Mouse (Mus musculus): ENCODE results near the gene Ndufs1. TPM values are rescaled to one million over a fixed set of nuclear protein-coding genes. Genes with fewer than 3 reads are reported as not detected.

The Ndufs1 gene
- polyA plus RNA-seq, 1 experiment, result 92.9 TPM

DNA sequence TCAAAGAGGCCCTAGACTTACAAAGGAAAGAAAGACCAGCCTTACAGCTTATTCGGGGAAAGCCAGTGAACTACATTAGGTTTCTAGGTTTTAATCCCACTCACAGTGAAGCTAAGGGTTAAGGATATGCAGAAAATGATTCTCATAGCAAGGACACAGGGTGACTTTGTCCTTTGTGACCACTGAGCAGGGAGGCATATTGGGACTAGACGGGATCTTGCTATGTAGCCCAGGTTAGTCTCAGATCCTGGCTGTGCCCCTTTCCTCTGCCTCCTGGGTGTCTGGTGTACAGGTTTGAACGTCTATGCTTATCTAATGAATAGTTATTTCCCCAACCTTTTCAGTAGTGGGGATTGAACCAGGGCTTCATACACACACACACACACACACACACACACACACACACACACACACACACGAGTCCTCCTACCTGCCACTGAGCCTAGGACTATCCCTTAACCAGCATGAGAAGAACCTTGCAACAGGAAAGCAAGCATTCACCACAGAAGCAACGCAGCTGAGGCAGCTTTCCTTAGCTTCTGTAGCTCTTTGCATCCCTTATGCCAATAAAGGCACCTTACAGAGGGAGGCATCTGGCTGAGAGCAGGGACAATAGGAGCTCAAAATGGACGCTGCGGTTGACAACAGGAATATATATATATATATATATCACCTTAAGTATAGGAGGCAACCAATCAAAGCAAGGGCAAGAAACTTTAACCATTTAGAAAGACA lies 28.2 kb upstream of the Ndufs1 start:
- Histone ChIP-seq H3K4me3 (ENCODE audit: insufficient read depth, low read length) (no peak overlapping the region), H3K27ac (ENCODE audit: insufficient read depth, low read length) (no peak overlapping the region), H3K4me1 (ENCODE audit: control insufficient read depth, insufficient read depth, low read length) (no peaks in the 10 kb centered on the region)
- TF ChIP-seq POLR2A (IDR thresholded peaks at IDR 0.05; ENCODE audit: low read depth, low read length) (no peak), CTCF (IDR thresholded peaks at IDR 0.05; ENCODE audit: borderline replicate concordance, insufficient read depth, low read length) (no peak)

DNA sequence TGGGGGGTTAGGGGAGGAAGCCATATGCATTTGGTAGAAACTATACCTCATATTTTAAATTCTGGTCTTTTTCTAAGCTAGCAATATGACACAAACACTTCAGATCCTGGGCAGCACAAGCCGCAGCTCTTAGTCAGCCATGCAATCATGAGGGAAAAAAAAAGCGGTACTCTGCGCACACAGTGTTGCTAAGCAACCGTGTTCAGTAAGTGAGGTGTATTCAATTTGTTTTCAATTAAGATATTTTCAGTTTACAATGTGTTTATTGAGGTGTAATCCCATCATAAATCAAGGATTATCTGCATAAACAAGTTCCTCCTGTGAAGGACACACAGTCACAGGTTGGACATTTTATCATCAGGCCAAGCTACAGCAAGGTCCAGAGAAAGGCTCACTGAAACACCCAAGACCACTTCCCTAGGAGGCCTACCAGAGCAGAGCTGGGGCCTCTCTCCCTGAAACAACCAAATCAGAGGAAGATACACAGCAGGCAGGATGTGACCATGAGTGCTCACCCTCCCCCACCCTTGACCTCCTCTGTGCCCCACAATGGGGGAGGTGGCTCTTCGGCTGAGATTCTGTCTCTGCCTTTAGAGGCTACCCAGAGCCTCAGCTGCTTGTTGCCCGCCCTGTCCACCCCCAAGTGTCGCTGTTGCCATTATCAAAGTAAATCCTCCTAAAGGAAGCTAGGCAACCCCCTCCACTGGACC lies 27.5 kb upstream of the Ndufs1 start:
- TF ChIP-seq POLR2A (IDR thresholded peaks at IDR 0.05; ENCODE audit: low read depth, low read length), result no peak
- TF ChIP-seq CTCF (IDR thresholded peaks at IDR 0.05; ENCODE audit: borderline replicate concordance, insufficient read depth, low read length), result no peak
- H3K4me3 ChIP-seq (ENCODE audit: insufficient read depth, low read length), result no peak overlapping the region
- no peaks in the 10 kb centered on the region for H3K4me1 ChIP-seq (ENCODE audit: control insufficient read depth, insufficient read depth, low read length)
- H3K27ac ChIP-seq (ENCODE audit: insufficient read depth, low read length), result no peak overlapping the region

DNA sequence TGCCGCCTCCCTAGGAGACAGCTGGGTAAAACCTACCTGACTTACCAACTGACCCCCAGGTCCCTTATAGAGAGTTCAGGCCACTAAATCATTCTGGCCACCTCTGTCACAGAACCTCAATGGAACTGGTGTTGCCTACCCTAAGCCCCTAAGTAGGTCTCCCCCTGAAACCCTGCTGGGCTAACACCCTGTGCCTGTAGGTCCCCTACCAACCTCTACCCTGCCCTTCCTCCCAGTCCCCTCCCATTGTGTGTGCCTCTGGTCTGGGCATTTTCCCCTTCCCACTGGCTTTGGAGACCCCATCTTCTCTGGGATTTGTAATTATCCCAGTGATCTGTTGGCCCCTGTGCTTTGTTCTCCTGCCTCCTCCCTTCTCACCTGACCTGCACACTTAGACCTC lies 26.8 kb upstream of the Ndufs1 start:
- TF ChIP-seq CTCF (IDR thresholded peaks at IDR 0.05; ENCODE audit: borderline replicate concordance, insufficient read depth, low read length), result no peak
- no peak for TF ChIP-seq POLR2A (IDR thresholded peaks at IDR 0.05; ENCODE audit: low read depth, low read length)
- no peak overlapping the region for H3K27ac ChIP-seq (ENCODE audit: insufficient read depth, low read length)
- no peaks in the 10 kb centered on the region for H3K4me1 ChIP-seq (ENCODE audit: control insufficient read depth, insufficient read depth, low read length)
- no peak overlapping the region for H3K4me3 ChIP-seq (ENCODE audit: insufficient read depth, low read length)

DNA sequence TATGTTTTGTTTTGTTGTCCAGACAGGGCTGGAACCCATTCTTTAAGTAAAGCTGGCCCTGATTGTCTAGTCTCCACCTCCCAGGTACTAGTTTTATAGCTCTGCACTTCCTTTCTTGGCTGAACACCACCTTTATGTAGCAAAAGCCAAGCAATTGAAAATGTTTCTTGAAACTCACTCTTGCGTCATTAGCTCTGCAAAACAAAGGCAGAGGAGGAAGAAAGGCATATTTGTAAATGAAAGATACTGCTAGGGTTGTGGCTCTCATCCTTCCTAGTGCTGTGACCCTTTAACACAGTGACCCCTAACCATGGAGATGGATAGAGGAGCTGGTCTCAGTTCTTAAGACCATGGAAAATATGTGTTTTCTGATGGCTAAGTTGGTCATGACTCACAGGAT lies 25.0 kb upstream of the Ndufs1 start:
- TF ChIP-seq CTCF (IDR thresholded peaks at IDR 0.05; ENCODE audit: borderline replicate concordance, insufficient read depth, low read length), result no peak
- TF ChIP-seq POLR2A (IDR thresholded peaks at IDR 0.05; ENCODE audit: low read depth, low read length), result no peak
- peak overlapping the region; percentile 51; the same call in 1 of the 2 replicates for H3K27ac ChIP-seq (ENCODE audit: insufficient read depth, low read length)
- H3K4me1 ChIP-seq (ENCODE audit: control insufficient read depth, insufficient read depth, low read length), result no peaks in the 10 kb centered on the region
- no peak overlapping the region for H3K4me3 ChIP-seq (ENCODE audit: insufficient read depth, low read length)

DNA sequence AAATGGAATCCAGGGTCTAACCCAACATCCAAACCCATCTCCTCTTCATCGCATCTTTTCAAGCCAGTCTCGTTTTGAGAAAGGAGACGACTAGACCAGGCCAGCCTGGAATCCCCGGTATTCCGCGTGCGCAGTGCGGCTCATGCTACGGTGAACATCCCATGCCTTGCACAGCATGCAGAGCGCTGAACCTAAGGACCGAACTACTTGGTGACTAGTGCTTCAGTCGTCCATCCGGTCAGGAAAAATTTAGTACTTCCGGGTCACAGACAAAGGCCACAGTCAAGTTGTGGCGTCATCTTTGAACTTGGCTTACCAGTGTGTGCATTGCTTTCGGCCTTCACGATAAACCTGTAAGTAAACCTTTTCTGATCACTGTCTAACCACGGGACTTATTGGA lies 23.7 kb upstream of the Ndufs1 start:
- no peaks in the 10 kb centered on the region for H3K4me1 ChIP-seq (ENCODE audit: control insufficient read depth, insufficient read depth, low read length)
- H3K4me3 ChIP-seq (ENCODE audit: insufficient read depth, low read length), result no peak overlapping the region
- H3K27ac ChIP-seq (ENCODE audit: insufficient read depth, low read length), result no peak overlapping the region
- TF ChIP-seq CTCF (IDR thresholded peaks at IDR 0.05; ENCODE audit: borderline replicate concordance, insufficient read depth, low read length) (no peak), POLR2A (IDR thresholded peaks at IDR 0.05; ENCODE audit: low read depth, low read length) (no peak)

DNA sequence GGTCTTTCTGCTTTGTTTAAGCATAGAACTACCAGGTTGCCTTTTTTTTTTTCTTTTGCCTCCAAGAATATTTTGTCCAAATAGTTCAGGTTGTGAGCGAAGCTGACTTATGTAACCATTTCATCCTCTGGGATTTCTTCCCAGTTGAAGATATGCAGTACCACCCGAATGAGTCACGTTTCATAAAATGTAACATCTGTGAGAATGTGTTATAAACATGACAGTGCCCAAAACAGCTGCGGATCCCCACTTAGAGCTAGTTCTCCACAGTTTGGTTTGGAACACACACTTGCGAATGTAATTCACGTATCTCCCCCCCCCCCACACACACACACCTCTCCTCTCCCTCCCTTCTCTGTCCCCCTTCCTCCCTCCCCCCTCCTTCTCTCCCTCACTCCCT lies 22.8 kb upstream of the Ndufs1 start:
- Histone ChIP-seq H3K4me3 (ENCODE audit: insufficient read depth, low read length) (no peak overlapping the region), H3K27ac (ENCODE audit: insufficient read depth, low read length) (no peak overlapping the region), H3K4me1 (ENCODE audit: control insufficient read depth, insufficient read depth, low read length) (no peaks in the 10 kb centered on the region)
- TF ChIP-seq POLR2A (IDR thresholded peaks at IDR 0.05; ENCODE audit: low read depth, low read length) (no peak), CTCF (IDR thresholded peaks at IDR 0.05; ENCODE audit: borderline replicate concordance, insufficient read depth, low read length) (no peak)

DNA sequence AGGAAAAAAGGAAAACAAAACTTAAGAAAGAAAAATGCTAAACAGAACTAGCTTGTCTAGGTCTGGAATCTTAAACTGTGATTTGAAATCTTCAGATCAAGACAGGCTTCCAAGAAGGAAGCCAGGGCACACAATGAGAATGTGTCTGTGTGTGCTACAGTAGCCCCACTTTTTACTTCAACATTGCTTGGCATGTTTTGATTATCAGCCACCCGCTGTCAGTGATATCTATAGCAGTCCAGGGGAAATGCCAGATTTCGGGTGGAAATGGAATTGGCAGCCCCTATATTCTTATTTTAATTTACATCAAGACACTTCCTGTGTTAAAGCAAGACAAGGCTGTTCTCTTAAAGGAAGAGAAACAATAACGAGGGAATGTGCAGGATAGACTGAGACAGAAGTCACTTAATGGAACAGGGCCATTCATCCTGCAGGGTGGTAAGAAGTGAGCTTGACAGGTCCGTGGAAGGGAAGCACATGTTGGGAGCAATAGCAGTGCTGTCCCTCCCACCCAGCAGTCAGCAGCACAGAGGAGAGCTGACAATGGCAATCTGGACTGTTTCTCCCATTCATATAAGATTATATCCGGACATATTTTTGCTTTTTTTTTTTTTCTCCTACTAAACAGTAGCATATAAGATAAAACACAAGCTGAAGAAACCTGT lies 19.3 kb upstream of the Ndufs1 start:
- TF ChIP-seq CTCF (IDR thresholded peaks at IDR 0.05; ENCODE audit: borderline replicate concordance, insufficient read depth, low read length) (no peak), POLR2A (IDR thresholded peaks at IDR 0.05; ENCODE audit: low read depth, low read length) (no peak)
- no peak overlapping the region for H3K27ac ChIP-seq (ENCODE audit: insufficient read depth, low read length)
- no peaks in the 10 kb centered on the region for H3K4me1 ChIP-seq (ENCODE audit: control insufficient read depth, insufficient read depth, low read length)
- H3K4me3 ChIP-seq (ENCODE audit: insufficient read depth, low read length), result no peak overlapping the region

DNA sequence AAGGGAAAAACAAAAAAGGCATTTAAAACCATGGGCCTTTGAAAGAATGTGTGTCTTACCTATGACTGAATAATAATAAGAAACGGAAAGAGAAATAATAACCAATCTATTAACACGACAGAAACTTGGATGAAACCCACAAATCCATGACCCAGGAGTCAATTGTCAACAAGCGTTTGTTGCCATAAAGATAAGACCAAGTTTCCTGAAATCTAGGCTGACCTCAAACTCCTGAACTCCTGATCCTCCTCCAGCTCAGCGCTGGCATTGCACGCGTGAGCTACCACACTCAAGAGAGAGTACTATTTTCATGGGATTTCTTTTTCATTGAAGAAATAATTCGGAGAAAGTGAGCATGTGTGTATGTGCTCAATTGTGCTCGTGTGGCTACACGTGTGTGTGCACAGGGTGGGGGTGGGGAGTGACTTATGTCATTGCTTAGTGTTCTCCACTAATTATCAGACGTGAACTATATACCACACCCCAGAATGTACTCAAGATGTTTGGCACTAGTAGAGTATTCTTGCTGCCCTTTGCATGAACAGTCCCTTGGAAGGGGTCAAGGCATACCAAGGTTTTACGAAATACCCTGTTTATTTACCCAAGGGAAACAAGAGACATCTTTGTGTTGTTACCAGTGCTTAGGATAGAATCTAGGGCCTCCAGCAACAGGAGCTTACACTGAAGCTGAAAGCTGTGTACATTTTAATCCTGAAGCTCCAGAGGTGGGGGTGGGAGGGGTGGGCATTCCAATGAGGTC lies 15.9 kb upstream of the Ndufs1 start:
- no peak for TF ChIP-seq CTCF (IDR thresholded peaks at IDR 0.05; ENCODE audit: borderline replicate concordance, insufficient read depth, low read length)
- TF ChIP-seq POLR2A (IDR thresholded peaks at IDR 0.05; ENCODE audit: low read depth, low read length), result no peak
- Histone ChIP-seq H3K4me3 (ENCODE audit: insufficient read depth, low read length) (no peak overlapping the region), H3K27ac (ENCODE audit: insufficient read depth, low read length) (no peak overlapping the region), H3K4me1 (ENCODE audit: control insufficient read depth, insufficient read depth, low read length) (no peaks in the 10 kb centered on the region)

DNA sequence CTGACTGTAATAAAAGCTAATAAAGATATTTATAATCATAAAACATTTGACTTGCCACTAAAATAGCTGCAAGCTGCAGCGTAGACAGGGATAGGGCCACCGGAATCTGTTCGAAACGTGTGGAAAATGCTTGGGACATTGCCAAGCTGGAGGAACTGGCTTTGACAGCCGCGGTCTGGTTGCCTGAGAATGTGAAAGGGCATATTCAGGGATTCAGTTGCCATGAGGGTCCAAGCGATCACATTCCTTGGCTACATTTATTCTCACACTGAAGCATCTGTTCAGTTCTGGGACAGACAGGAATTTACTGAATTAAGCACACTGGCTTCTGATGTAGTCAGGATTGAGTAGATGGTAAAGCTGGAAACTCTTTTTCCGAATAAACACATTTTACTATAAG lies 14.2 kb upstream of the Ndufs1 start:
- TF ChIP-seq CTCF (IDR thresholded peaks at IDR 0.05; ENCODE audit: borderline replicate concordance, insufficient read depth, low read length) (no peak), POLR2A (IDR thresholded peaks at IDR 0.05; ENCODE audit: low read depth, low read length) (no peak)
- no peaks in the 10 kb centered on the region for H3K4me1 ChIP-seq (ENCODE audit: control insufficient read depth, insufficient read depth, low read length)
- H3K27ac ChIP-seq (ENCODE audit: insufficient read depth, low read length), result no peak overlapping the region
- no peak overlapping the region for H3K4me3 ChIP-seq (ENCODE audit: insufficient read depth, low read length)
